Mouse (Mus musculus): ENCODE results near the gene Creg1. TPM values are rescaled to one million over a fixed set of nuclear protein-coding genes. Genes with fewer than 3 reads are reported as not detected.
A peak's percentile ranks its signal among the peaks of the same experiment; 100 is the strongest.
"Not testable (repeated sequence)": the region's sequence is repeated elsewhere in the genome, so short reads cannot be mapped to it uniquely, and the experiment has no call there.

Gene Creg1
- total RNA-seq, 2 experiments from 2014 or later = 49.6 to 62.8 TPM

DNA sequence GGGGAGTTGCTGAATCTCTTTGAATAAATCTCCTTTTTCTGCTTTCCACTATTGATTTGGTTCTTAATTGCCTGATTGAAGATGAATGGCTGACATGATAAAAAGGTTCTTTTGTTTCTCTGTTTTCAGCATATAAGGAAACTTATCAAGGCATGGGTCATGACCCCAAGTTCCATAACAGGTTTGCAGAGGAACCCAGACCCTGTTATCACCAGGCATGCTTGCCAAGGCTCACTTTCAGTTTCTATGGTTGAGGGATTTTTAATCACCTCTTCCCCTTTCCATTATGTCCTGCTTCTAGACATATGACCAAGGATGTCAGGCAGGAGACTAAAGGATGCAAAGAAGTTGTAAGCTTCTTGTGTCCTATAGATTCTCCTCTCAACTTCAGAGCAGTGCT lies 12.4 kb upstream of the Creg1 start:
- no peak for DNase-seq

DNA sequence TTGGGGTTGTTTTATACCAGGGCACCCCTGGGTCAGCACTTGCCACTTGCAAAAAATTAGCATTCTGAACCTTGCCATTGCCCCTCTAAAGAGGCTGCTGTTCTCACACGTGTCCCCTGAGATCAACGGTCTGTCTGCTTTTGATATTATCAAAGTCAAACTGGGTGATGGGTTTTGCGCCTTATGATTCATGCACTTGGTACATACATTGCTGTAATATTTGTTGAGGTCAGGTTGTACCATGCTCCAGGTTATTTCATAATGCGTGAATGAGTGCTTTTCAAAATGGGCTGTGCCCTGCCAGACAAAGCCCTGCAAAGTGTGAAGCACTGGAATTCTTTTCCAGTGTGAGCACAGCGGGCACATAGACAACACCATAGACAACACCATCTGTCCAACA lies 11.7 kb upstream of the Creg1 start:
- DNase-seq = no peak

DNA sequence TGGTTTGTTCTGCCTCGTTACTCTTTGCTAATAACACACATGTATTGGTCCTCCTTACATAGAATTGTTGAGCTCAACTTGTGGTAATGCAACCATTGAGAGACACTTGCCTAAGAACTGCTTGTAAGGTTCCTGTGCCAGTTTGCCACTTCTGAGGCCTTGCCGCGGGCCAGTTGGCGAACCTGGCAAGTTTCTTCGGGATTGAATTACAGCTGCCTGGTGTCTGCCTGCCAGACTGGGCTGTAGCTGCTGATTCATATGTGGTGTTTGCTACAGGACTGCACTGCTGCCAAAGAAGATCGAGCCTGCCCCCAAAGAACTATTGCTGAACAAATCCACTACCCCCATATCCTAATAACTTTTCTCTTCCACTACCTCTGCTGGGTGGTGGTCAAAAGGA lies 9.3 kb upstream of the Creg1 start:
- peak; percentile 82 for DNase-seq

DNA sequence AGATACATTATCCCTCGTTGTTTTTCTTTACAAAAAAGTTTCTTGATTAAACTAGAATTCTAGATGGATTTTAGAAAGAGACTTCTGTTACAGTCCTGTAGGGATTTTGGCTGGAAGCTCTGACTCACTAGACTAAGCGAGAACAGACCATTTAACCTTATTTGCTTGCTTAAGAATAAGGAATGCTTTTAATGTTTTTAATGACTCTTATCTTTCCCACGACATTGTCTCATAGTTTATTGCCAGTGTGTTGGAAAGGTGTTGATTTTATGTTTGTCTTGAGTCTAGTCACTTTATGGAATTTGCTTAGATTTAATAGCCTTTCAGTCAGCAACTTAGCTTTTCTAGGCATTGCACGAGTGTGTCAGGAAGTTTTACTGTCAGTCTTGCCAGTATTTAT lies 8.4 kb upstream of the Creg1 start:
- no peak for DNase-seq

DNA sequence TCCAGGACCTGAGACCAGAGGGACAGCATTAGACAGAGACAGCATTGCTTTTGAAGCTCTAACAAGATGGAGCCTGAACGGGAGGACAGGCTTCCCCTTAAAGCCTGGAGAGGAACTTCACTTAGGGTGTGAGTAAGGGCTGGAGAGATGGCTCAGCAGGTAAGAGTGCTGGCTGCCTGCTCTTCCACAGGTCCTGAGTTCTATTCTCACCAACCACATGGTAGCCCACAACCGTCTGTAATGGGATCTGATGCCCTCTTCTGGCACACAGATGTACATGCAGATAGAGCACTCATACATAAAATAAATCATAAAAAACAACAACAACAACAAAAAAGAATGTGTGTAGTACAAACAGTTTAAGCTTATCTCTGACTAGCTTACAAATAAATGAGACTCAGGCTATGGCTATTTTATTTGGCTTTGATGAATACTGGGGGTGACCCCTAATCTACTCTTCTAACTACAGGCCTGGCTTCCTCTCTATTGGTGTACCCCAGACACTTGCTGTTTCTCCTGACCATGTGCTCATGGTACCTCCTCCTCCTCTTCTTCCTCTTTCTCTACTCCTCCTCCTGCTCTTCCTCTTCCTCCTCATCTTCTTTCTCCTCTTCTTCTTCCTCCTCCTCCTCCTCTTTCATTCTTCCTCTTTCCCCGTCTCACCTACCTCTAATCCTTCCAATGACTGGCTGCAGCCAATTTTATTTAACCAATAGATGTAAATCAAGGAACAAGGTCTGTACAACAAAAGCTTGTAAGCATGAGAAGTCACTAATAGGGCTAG lies 1.8 kb upstream of the Creg1 start:
- no peak for DNase-seq

DNA sequence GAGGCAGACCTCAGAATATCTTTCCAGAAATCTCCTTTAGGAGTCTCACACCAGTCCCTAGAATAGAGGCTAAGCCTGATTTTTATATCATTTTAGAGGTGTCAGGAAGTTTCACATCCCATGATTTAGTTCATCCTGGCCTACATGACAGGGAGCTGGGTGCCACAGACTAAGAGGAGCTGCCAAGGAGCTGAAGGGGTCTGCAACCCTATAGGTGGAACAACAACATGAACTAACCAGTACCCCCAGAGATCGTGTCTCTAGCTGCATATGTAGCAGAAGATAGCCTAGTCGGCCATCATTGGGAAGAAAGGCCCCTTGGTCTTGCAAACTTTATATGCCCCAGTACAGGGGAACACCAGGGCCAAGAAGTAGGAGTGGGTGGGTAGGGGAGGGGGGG lies 1.0 kb upstream of the Creg1 start:
- DNase-seq = not testable (repeated sequence)

DNA sequence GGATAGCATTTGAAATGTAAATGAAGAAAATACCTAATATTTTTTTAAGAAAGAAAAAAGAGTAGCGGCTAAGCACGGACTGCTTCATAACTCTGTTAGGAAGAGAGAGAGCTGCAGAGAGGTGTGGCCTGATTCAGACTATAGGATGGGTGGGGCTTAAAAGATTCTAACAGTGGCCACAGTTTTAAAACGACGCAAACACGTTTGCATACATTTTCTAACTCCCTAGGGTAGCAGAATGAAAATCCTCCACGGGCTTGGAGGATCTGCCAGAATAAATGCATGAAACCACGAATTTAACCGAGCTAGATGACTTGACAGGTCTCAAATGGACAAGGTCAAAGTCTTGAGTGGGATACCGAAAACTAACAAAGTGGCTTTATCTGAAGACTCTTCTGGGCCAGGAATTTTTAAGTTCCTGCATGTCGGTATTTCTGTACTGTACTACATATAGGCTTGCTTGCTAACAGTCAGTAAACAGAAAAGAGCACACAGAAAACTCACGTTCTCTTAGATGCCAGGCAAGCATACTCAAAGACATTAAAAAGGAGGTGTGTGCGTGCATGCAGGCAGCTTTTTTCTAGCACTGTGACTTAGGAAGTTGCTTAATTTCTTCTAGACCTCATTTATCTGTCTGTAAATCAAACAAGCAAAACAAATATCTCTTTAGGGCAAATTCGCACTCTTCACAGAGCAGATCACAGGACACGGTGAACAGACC lies 472 bp upstream of the Creg1 start:
- DNase-seq = no peak

DNA sequence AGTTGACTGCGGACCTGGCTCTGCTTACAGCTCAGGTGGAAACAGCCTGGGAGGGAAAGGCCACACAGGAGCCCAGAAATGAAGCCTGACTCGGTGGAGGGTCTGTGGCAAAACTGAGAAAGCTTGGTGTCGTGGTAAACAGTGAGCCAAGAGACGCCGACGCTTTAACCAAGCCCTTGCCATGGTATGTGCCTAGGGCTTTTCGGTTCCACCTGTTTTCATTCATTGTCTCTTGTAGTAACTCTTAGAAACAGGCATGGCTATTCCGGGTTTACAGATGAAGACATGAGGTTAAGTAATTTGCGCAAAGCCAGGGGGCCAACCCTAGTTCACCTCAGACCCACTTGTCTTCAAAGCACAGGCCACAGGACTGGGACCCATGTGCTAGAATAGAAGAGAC lies 1.0 kb downstream of the Creg1 start:
- no peak for DNase-seq

DNA sequence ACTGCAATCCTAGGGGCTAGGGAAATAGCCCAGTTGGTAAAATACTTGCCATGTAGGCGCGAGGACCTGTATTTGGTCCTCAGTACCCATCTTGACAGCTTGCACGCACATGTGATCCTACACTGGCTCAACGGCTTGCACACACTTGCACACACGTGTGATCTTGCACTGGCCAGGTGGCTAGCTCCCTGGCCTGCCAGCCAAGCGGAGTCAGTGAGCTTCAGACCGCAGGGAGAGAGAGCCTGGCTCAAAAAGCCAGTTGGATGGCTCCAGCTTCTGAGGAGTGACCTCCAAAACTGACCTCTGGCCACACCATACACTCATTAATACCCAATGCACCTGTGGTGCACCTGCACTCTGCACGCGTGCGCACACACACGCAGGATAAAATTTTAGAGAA lies 1.5 kb downstream of the Creg1 start:
- no peak for DNase-seq

DNA sequence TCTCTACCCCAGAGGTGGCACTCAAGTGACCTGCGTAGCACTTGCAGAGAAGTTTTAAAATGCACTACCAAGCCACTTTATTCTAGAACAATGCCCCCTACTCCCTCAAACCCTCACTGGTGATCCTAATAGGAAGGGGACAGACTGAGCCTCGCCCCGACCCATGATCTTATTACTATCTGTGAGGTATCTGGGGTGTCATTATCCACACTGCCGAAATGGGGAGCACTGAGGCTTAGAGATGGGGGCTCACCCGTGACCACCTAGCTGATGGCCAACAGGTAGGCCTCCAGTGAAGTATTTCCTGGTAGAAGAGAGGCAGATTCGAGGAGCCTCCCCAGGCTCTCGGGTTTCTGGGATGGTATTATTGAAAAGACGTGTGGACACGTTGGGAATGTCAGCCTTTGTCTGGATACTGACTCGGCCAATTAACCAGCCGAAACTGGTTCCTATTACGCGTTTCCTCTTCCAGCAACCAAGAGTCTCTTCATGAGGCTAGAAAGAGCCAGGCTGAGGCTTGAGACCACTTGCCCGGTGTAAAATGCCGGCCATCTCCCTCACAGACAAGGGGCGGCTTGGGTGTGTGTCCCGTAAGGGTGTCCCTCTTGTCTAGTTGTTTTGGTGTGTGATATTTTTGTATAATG lies 2.2 kb downstream of the Creg1 start:
- no peak for DNase-seq

DNA sequence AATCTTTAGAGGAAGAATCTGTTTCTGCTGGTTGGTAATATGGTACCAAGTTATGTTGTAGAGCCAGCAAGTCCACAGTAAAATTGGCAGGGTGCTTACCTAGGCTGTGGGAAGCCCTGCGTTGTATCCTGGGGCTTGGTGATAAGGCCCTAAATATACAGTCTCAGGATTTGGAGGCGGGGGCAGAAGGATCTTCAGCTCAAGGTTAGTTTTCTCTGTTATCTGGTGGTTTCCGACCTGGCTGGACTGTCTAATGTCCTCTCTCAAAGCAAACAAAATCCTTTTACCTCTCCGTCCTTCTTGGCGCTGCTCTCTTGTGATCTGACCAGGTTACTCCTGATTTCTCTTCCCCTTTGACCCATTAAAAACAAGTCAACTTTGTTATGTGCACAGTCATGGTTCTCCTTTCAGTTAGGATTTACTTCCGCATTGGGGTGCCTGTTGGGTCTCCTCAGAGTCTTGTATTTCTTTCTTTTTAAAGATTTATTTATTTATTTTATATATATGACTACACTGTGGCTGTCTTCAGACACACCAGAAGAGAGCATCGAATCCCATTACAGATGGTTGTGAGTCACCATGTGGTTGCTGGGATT lies 2.8 kb downstream of the Creg1 start:
- DNase-seq = no peak

DNA sequence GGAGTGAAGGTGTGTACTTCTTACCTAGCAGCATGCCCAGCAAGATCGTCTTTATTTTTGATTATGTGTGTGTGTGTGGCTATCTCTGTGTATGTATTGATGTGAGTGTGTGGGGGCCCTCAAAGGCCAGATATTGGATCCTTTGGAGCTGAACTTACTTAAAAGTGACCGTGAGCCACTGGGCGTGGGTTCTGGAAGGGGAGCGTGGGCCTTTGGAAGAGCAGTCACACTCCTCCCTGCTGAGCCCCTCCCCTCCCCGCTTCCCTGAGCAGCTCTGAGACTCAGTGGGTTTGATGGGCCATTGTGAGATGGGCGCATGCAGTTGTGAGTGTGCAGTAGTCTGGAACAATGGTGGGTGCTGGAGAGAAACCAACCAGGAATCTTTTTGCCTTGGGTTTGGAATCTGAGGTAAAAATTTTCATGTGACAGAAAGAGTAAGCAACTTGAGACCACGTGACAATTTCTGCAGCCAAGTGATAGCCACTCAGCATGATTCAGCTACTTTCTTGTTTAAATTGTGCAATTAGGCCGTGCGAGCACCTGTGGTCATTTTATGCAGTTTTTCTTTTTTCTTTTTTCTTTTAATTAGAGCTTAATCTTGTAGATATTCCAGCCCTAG lies 5.5 kb downstream of the Creg1 start:
- no peak for DNase-seq

DNA sequence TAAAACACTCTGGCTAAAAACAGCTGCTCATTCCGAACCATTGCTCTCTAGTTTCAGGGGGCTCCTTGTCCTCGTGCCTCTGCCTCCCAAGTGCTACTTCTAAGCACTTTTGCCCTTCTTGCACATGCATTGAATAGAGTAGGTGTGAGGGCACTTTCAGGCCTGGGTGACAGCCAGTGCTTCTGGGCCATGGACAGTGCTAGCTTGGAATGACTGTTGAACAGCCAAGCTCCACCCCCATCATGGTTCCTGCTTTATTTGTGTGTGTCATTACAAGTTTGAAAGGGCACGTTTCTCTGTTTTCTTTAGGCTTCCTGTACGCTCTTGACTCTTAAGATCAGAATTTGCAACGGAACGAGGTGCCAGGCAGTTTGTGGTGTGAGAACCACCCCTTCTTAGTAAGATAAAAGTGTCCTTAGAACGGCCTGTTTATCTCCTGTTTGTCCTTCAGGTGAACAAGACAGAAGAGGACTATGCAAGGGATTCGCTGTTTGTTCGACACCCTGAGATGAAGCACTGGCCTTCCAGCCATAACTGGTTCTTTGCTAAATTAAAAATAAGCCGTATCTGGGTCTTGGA lies 6.7 kb downstream of the Creg1 start:
- no peak for DNase-seq

DNA sequence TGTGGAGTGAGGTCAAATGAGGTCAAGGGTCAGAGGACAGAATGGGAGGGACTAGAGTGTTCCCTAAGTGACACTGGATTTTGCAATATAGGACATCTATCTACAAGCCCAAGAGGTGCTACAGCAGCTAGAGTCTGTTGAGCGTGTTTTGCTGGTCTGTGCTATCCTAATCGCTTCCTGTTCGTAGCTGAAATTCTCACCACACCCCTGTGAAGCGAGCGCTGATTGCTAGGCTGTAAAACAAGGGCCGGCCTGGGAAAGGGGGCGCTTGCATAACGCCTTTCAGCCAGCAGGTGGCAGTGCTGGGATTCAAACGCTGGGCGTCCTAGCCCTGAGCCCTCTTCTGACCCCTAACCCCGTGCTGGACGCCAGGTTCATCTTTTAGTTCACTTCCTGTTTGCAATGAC lies 7.9 kb downstream of the Creg1 start:
- peak; percentile 56 for DNase-seq

DNA sequence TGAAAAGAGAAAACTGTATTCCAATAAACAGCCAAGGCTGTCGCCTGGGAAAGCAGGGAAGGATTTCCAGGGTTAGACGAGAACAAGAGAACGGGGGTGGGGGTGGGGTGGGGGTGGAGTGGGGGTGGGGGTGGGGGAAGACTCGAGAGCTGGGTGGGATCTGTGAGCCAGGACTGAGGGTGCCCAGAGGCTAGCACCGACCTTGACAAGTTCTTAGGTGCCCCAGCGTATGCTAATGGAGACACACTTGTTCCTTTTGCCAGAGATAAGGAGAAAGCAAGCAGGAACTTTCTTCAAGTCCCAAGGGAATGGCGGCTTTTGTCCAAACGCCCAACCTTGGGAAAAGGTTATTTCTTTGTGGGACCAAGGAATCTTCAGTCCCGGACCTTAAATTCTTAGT lies 8.5 kb downstream of the Creg1 start:
- DNase-seq = no peak

DNA sequence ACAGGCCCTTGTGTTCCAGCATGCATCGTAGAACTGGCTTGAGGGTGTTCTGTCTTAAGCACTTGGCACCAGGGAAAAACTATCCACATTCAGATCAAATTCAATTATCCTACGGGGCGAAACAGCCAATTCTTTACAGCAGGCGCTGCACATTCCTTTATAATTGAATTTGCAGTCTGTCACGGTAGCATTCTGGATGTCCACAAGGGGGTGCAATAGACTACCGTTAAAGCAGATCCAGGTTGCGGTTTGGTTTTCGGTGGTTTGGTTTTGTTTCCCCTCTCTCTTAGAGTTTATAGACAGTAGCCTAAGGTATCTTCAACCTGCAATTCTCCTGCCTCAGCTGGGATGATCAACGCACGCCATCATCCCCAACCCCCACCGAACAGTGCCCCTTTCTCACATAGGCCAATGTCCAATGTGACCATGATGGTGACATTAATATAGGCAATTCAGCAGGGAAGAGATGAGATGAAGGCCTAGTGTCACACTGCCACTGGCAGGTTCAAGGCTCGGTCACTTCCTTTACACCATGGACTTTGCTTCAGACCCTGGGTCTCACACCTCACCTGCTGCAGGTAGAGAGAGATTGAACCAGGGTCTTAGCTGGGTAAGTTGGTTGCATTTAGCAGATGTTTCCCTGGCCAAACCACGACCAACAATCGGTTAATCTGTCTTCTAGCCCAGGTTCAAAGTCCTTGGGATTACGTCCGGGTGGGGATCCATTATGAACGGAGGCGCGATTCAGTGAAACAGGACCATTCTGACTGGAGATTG lies 12.2 kb downstream of the Creg1 start:
- no peak for DNase-seq

DNA sequence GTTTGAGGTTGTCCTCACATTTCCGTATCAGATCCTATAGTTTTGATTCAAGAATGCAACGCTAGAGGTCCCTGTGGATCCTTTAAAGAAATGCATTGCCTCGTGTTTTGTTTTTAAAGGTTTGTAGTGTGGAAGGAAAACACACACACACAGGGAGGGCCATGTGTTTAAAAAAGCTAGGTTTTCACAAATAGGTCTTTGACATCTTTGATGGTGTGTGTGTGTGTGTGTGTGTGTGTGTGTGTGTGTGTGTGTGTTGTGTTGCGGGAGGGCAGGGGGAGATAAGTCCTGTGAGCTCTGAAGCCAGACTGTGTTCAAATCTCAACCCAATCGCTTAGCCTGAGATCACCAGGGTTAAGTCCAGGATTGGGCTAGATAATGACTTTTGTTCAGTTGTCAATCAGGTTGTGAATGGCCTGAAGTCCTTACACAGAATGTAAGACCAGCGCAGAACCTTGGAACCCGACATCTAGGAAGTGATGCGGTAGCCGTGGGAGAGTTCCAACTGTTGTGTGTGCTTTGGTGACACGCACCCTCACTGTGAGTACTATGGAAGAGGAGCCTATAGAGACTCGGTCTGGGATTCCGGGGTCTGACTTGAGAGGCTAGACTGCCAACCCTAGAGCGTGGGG lies 16.5 kb downstream of the Creg1 start:
- DNase-seq = no peak

DNA sequence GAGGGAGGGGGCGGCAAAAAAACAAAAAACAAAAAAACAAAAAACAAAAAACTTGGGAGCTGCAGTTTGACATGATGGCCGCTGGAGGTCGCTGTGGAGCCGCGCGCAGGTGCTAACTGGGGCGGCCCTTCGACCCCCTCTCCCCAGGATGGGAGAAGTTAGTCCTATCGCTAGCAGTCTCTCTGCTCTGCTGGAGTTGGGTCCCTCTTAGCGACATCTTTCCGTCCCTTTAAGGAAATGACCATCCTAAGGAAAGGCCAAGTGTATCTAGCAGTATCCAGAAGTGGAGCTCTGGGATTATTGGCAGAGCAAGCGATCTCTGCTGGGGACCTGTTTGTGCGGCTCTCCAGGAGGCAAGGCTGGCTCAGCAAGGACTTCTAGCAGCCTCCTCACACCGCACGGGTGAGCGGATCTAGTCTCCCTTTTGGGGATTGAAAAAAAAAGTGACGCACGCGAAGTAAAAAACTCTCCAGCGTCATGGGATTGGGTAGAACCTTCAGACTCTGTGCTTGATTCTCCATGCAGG lies 17.1 kb downstream of the Creg1 start:
- DNase-seq = no peak

DNA sequence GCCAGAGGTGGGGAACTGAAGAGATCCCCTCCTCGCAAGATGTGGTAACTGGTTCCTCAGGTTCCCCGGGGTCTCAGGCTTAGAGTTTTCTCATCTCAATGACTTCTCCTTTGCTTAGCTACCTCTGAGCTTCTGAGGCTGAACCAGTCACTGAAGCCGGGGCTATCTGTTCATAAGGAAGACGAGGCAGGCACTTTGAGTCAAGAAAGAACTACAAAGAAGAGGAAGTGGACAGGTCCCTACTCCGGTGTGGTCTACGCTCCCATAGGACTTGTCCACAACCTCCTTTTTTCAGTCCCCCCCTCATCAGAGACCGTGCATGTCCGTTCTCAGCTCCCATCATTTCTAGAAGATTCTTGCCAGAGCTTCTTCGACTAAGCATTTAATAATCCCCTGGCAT lies 17.9 kb downstream of the Creg1 start:
- no peak for DNase-seq

DNA sequence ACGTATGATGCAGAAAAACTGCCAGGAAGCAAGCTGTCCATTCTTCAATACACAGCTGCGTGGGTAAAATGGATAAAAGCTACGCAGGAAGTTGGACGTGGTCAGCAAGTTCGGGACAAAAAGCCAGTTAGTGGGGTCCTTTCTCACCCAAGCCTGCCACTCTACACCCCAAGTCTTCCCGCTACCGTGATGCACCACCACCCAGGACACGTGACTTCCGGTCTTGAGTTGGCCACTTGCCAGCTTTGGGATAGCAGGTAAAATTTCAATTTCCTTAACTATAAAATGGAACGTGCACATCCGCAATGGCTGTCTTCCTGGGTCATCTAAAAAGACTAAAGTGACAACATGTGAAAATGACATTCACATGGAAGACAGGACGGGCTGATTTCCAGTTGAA lies 18.4 kb downstream of the Creg1 start:
- no peak for DNase-seq

DNA sequence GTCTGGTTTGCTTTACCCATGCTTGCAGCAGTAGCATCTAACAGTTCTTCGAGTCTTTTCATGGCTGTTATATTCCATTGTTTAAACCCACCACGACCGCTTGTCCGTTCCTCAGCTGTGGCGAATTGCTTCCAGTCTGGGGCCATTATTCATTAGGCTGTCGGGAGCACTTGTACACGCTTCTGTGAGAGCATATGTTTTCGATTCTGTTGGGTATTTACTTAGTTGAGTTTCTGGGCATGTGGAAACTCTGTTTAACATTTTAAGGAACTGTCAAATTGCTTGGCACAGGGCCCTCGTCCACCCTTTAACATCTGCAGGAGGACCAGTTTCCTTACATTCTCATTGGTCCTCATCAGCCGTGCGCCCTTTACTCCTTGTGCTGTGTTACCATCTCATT lies 22.8 kb downstream of the Creg1 start:
- DNase-seq = no peak
